Mouse (Mus musculus): ENCODE measurements around the gene Slitrk3. TPM values are rescaled to one million over a fixed set of nuclear protein-coding genes. Genes with fewer than 3 reads are reported as not detected.

Gene Slitrk3
- polyA plus RNA-seq, 1 experiment from 2014 or later: 25.8 TPM

GRCm38 (mm10) chr3:73053451-73053931 lies 4.1 kb downstream of the Slitrk3 start:
- under 1% methylated on average over 26 of the region's 26 CpGs for WGBS
- Histone ChIP-seq H3K9me3 (replicated peaks; ENCODE audit: control insufficient read depth, low read length, poor library complexity, severe bottlenecking) (no peaks in the 10 kb centered on the region), H3K4me1 (ENCODE audit: control insufficient read depth, insufficient read depth, low read length) (peaks cover 14% of the 10 kb centered on the region), H3K27me3 (ENCODE audit: control insufficient read depth, insufficient read depth, low read depth, low read length) (no peaks in the 10 kb centered on the region), H3K27ac (ENCODE audit: low read length) (peak overlapping the region; percentile 83), H3K4me2 (ENCODE audit: low read length) (peak overlapping the region; percentile 55), H3K36me3 (ENCODE audit: control insufficient read depth, insufficient read depth, low read length) (peaks cover 18% of the 10 kb centered on the region; the same call in 1 of the 2 replicates), H3K9ac (ENCODE audit: low read depth, low read length) (peak overlapping the region; percentile 73), H3K4me3 (ENCODE audit: low read depth, low read length) (peak overlapping the region; percentile 53)
- peak; percentile 71 for ATAC-seq

GRCm38 (mm10) chr3:73046248-73046647 lies 11.4 kb downstream of the Slitrk3 start:
- no peak overlapping the region for H3K4me2 ChIP-seq (ENCODE audit: low read length)
- no peak overlapping the region for H3K27ac ChIP-seq (ENCODE audit: low read length)
- peaks cover 2% of the 10 kb centered on the region; the same call in 1 of the 2 replicates for H3K4me1 ChIP-seq (ENCODE audit: control insufficient read depth, insufficient read depth, low read length)
- H3K9me3 ChIP-seq (replicated peaks; ENCODE audit: control insufficient read depth, low read length, poor library complexity, severe bottlenecking): no peaks in the 10 kb centered on the region
- ATAC-seq: peak; percentile 67; the same call in 1 of the 2 replicates
- no peaks in the 10 kb centered on the region for H3K27me3 ChIP-seq (ENCODE audit: control insufficient read depth, insufficient read depth, low read depth, low read length)
- peaks cover 21% of the 10 kb centered on the region; the same call in 1 of the 2 replicates for H3K36me3 ChIP-seq (ENCODE audit: control insufficient read depth, insufficient read depth, low read length)
- no peak overlapping the region for H3K4me3 ChIP-seq (ENCODE audit: low read depth, low read length)
- 3% methylated on average over 3 of the region's 3 CpGs for WGBS
- no peak overlapping the region for H3K9ac ChIP-seq (ENCODE audit: low read depth, low read length)

- Histone ChIP-seq H3K4me3 (ENCODE audit: low read depth, low read length) (no peak overlapping the region), H3K4me2 (ENCODE audit: low read length) (no peak overlapping the region), H3K9me3 (replicated peaks; ENCODE audit: control insufficient read depth, low read length, poor library complexity, severe bottlenecking) (no peaks in the 10 kb centered on the region), H3K36me3 (ENCODE audit: control insufficient read depth, insufficient read depth, low read length) (no peaks in the 10 kb centered on the region), H3K9ac (ENCODE audit: low read depth, low read length) (no peak overlapping the region), H3K27me3 (ENCODE audit: control insufficient read depth, insufficient read depth, low read depth, low read length) (no peaks in the 10 kb centered on the region), H3K27ac (ENCODE audit: low read length) (no peak overlapping the region), H3K4me1 (ENCODE audit: control insufficient read depth, insufficient read depth, low read length) (no peaks in the 10 kb centered on the region)
- ATAC-seq: no peak
These were observed 15.3 kb downstream of the Slitrk3 start for GRCm38 (mm10) chr3:73042256-73042655.

- H3K27me3 ChIP-seq (ENCODE audit: control insufficient read depth, insufficient read depth, low read depth, low read length): no peaks in the 10 kb centered on the region
- H3K4me2 ChIP-seq (ENCODE audit: low read length): no peak overlapping the region
- H3K4me3 ChIP-seq (ENCODE audit: low read depth, low read length): no peak overlapping the region
- H3K9ac ChIP-seq (ENCODE audit: low read depth, low read length): no peak overlapping the region
- H3K4me1 ChIP-seq (ENCODE audit: control insufficient read depth, insufficient read depth, low read length): no peaks in the 10 kb centered on the region
- H3K9me3 ChIP-seq (replicated peaks; ENCODE audit: control insufficient read depth, low read length, poor library complexity, severe bottlenecking): no peaks in the 10 kb centered on the region
- H3K36me3 ChIP-seq (ENCODE audit: control insufficient read depth, insufficient read depth, low read length): no peaks in the 10 kb centered on the region
- WGBS: 0% methylated on average over 6 of the region's 6 CpGs
- H3K27ac ChIP-seq (ENCODE audit: low read length): no peak overlapping the region
- ATAC-seq: no peak
These were observed 51.6 kb downstream of the Slitrk3 start for GRCm38 (mm10) chr3:73006045-73006444.

- Histone ChIP-seq H3K27me3 (ENCODE audit: control insufficient read depth, insufficient read depth, low read depth, low read length) (no peaks in the 10 kb centered on the region), H3K4me3 (ENCODE audit: low read depth, low read length) (no peak overlapping the region), H3K4me1 (ENCODE audit: control insufficient read depth, insufficient read depth, low read length) (no peaks in the 10 kb centered on the region), H3K36me3 (ENCODE audit: control insufficient read depth, insufficient read depth, low read length) (no peaks in the 10 kb centered on the region), H3K4me2 (ENCODE audit: low read length) (no peak overlapping the region), H3K27ac (ENCODE audit: low read length) (no peak overlapping the region), H3K9me3 (replicated peaks; ENCODE audit: control insufficient read depth, low read length, poor library complexity, severe bottlenecking) (no peaks in the 10 kb centered on the region), H3K9ac (ENCODE audit: low read depth, low read length) (no peak overlapping the region)
- no peak for ATAC-seq
- 94% methylated on average over 4 of the region's 4 CpGs for WGBS
These were observed 54.5 kb downstream of the Slitrk3 start for GRCm38 (mm10) chr3:73002933-73003696.

GRCm38 (mm10) chr3:72997517-72997916 lies 60.1 kb downstream of the Slitrk3 start:
- Histone ChIP-seq H3K27me3 (ENCODE audit: control insufficient read depth, insufficient read depth, low read depth, low read length) (no peaks in the 10 kb centered on the region), H3K4me2 (ENCODE audit: low read length) (no peak overlapping the region), H3K9me3 (replicated peaks; ENCODE audit: control insufficient read depth, low read length, poor library complexity, severe bottlenecking) (no peaks in the 10 kb centered on the region), H3K9ac (ENCODE audit: low read depth, low read length) (no peak overlapping the region), H3K27ac (ENCODE audit: low read length) (no peak overlapping the region), H3K36me3 (ENCODE audit: control insufficient read depth, insufficient read depth, low read length) (no peaks in the 10 kb centered on the region), H3K4me3 (ENCODE audit: low read depth, low read length) (no peak overlapping the region), H3K4me1 (ENCODE audit: control insufficient read depth, insufficient read depth, low read length) (no peaks in the 10 kb centered on the region)
- 78% methylated on average over 4 of the region's 4 CpGs for WGBS
- ATAC-seq: no peak

Other genes with a start within 250 kb of the Slitrk3 start
- not detected in 2 replicates for gene Sis, start 89.9 kb downstream of the Slitrk3 start, polyA plus RNA-seq (2015; fragmentation: Nextera tagmentation; extraction: Ambion mirVana)